Mouse (Mus musculus) MEL (cell line): ENCODE results near the gene Dnajb7. TPM values are rescaled to one million over a fixed set of nuclear protein-coding genes. Genes with fewer than 3 reads are reported as not detected.

Source experiments
- DNase-seq: peaks from one replicate; pipeline ENCODE4 v3.0.0; 2011; ENCODE audit warnings: low read depth, low spot score
- H3K27ac ChIP-seq: 2 replicates; pipeline ENCODE4 v1.5.1; 2012; ENCODE audit warnings: low read depth, mild to moderate bottlenecking, control low read depth, low read length, moderate library complexity; ENCODE audit not compliant: control insufficient read depth
- H3K27me3 ChIP-seq, 2 experiments: fragments of 150-350 bp in 1 of 2; sonication (generic) in 1 of 2; 2 replicates each; pipeline ENCODE4 v1.6.1; 2012; ENCODE audit warnings: low read length in 2 of 2, mild to moderate bottlenecking in 2 of 2, improper control_type of control experiment in 1 of 2, moderate library complexity in 1 of 2; ENCODE audit not compliant: insufficient read depth in 2 of 2, control insufficient read depth in 1 of 2
- H3K36me3 ChIP-seq, 2 experiments: 2 replicates each; pipeline ENCODE4 v1.6.1; 2012 to 2014; ENCODE audit warnings: low read length in 2 of 2, improper control_type of control experiment in 1 of 2, inconsistent platforms in 1 of 2, mild to moderate bottlenecking in 1 of 2; ENCODE audit not compliant: insufficient read depth in 2 of 2, control insufficient read depth in 1 of 2
- H3K4me1 ChIP-seq, 2 experiments: fragments of 150-350 bp in 1 of 2; sonication (generic) in 1 of 2; 2 replicates each; pipeline ENCODE4 v1.6.1; 2012; ENCODE audit warnings: low read length in 2 of 2, improper control_type of control experiment in 1 of 2, mild to moderate bottlenecking in 1 of 2; ENCODE audit not compliant: insufficient read depth in 2 of 2, control insufficient read depth in 1 of 2
- H3K4me3 ChIP-seq, 2 experiments: fragments of 150-350 bp in 1 of 2; sonication (generic) in 1 of 2; 2 replicates each; pipeline ENCODE4 v1.5.1; 2012; ENCODE audit warnings: low read depth in 2 of 2, low read length in 2 of 2, mild to moderate bottlenecking in 2 of 2, moderate library complexity in 2 of 2, control low read depth in 1 of 2, improper control_type of control experiment in 1 of 2; ENCODE audit not compliant: control insufficient read depth in 1 of 2, insufficient read depth in 1 of 2
- H3K79me2 ChIP-seq: 2 replicates; pipeline ENCODE4 v1.6.1; 2012; ENCODE audit warnings: mild to moderate bottlenecking, low read length, moderate library complexity; ENCODE audit not compliant: control insufficient read depth, poor library complexity, insufficient read depth
- H3K9ac ChIP-seq: 2 replicates; pipeline ENCODE4 v1.6.1; 2012; ENCODE audit warnings: low read depth, mild to moderate bottlenecking, control low read depth, low read length, moderate library complexity; ENCODE audit not compliant: control insufficient read depth, poor library complexity, severe bottlenecking
- H3K9me3 ChIP-seq: fragments of 150-350 bp; sonication (generic); replicated peaks from 2 replicates; pipeline ENCODE4 v1.6.1; 2012; ENCODE audit warnings: mild to moderate bottlenecking, low read length, improper control_type of control experiment, moderate library complexity; ENCODE audit not compliant: insufficient read depth
- CHD1 ChIP-seq: IDR thresholded peaks from 2 replicates; pipeline ENCODE4 v1.6.1; 2012; ENCODE audit warnings: low read depth, mild to moderate bottlenecking, inconsistent platforms, low read length, improper control_type of control experiment
- CHD2 ChIP-seq: IDR thresholded peaks from 2 replicates; pipeline ENCODE4 v1.6.1; 2011; ENCODE audit warnings: low read length, improper control_type of control experiment
- CTCF ChIP-seq, 3 experiments: IDR thresholded peaks in 2 of 3; conservative IDR thresholded peaks in 1 of 3; 2 replicates each; pipeline ENCODE4 v1.5.1; 2011 to 2012; ENCODE audit warnings: low read length in 3 of 3, low read depth in 2 of 3, mild to moderate bottlenecking in 2 of 3, improper control_type of control experiment in 1 of 3, inconsistent platforms in 1 of 3, mixed read lengths in 1 of 3, moderate library complexity in 1 of 3; ENCODE audit not compliant: control insufficient read depth in 1 of 3, insufficient read depth in 1 of 3, poor library complexity in 1 of 3, severe bottlenecking in 1 of 3
- EP300 ChIP-seq, 2 experiments: IDR thresholded peaks; 2 replicates each; pipeline ENCODE4 v1.6.1; 2011; ENCODE audit warnings: improper control_type of control experiment in 2 of 2, low read length in 2 of 2, low read depth in 1 of 2, mild to moderate bottlenecking in 1 of 2
- ETS1 ChIP-seq: IDR thresholded peaks from 2 replicates; pipeline ENCODE4 v1.6.1; 2012; ENCODE audit warnings: low read depth, mild to moderate bottlenecking, inconsistent platforms, low read length, improper control_type of control experiment, moderate library complexity
- JUND ChIP-seq: IDR thresholded peaks from 2 replicates; pipeline ENCODE4 v1.6.1; 2011; ENCODE audit warnings: low read depth, mild to moderate bottlenecking, improper control_type of control experiment, low read length
- KAT2A ChIP-seq: conservative IDR thresholded peaks from 2 replicates; pipeline ENCODE4 v1.6.1; 2012; ENCODE audit warnings: low read depth, low read length, improper control_type of control experiment, inconsistent platforms
- MAFK ChIP-seq: IDR thresholded peaks from 2 replicates; pipeline ENCODE4 v1.6.1; 2011; ENCODE audit warnings: low read depth, mild to moderate bottlenecking, low read length, improper control_type of control experiment, borderline replicate concordance
- MAZ ChIP-seq: IDR thresholded peaks from 2 replicates; pipeline ENCODE4 v1.6.1; 2012; ENCODE audit warnings: low read depth, mild to moderate bottlenecking, inconsistent platforms, low read length, improper control_type of control experiment
- POLR2A ChIP-seq, 2 experiments: IDR thresholded peaks; 2 replicates each; pipeline ENCODE4 v1.6.1; 2011 to 2012; ENCODE audit warnings: low read length in 2 of 2, mild to moderate bottlenecking in 2 of 2, control low read depth in 1 of 2, improper control_type of control experiment in 1 of 2, low read depth in 1 of 2, moderate library complexity in 1 of 2; ENCODE audit not compliant: control insufficient read depth in 1 of 2, insufficient read depth in 1 of 2, poor library complexity in 1 of 2
- SIN3A ChIP-seq: IDR thresholded peaks from 2 replicates; pipeline ENCODE4 v1.6.1; 2012; ENCODE audit warnings: low read length, improper control_type of control experiment, inconsistent platforms
- SMC3 ChIP-seq: IDR thresholded peaks from 2 replicates; pipeline ENCODE4 v1.6.1; 2011; ENCODE audit warnings: low read depth, low read length, improper control_type of control experiment
- TAL1 ChIP-seq: IDR thresholded peaks from 2 replicates; pipeline ENCODE4 v1.6.1; 2012; ENCODE audit warnings: mild to moderate bottlenecking, inconsistent platforms, low read length, moderate library complexity, mixed read lengths
- UBTF ChIP-seq: IDR thresholded peaks from 2 replicates; pipeline ENCODE4 v1.6.1; 2012; ENCODE audit warnings: low read depth, mild to moderate bottlenecking, inconsistent platforms, low read length, improper control_type of control experiment, moderate library complexity, borderline replicate concordance; ENCODE audit not compliant: insufficient read depth
- USF1 ChIP-seq: IDR thresholded peaks from 2 replicates; pipeline ENCODE4 v1.6.1; 2014; ENCODE audit warnings: low read depth, mild to moderate bottlenecking, inconsistent platforms, low read length, improper control_type of control experiment, moderate library complexity
- USF2 ChIP-seq, 2 experiments: IDR thresholded peaks; 2 replicates each; pipeline ENCODE4 v1.6.1; 2011 to 2012; ENCODE audit warnings: improper control_type of control experiment in 2 of 2, low read length in 2 of 2, borderline replicate concordance in 1 of 2, inconsistent platforms in 1 of 2, low read depth in 1 of 2, mild to moderate bottlenecking in 1 of 2; ENCODE audit not compliant: insufficient read depth in 1 of 2
- ZKSCAN1 ChIP-seq: IDR thresholded peaks from 2 replicates; pipeline ENCODE4 v1.6.1; 2012; ENCODE audit warnings: low read depth, mild to moderate bottlenecking, inconsistent platforms, low read length, improper control_type of control experiment, moderate library complexity
- polyA plus RNA-seq, 2 experiments: library from polyadenylated mRNA; stranded (reverse) in 1 of 2; unstranded in 1 of 2; fragments of >175 nt in 1 of 2; fragments of >200 nt in 1 of 2; gene quantifications; 2 replicates each; pipeline versions ENCODE4 v1.2.1 to v1.2.4; 2012; ENCODE audit warnings: low replicate concordance in 2 of 2, low read depth in 1 of 2; ENCODE audit not compliant: insufficient read length in 2 of 2, insufficient read depth in 1 of 2, missing spikeins in 1 of 2
- total RNA-seq: library from RNA; depleted of rRNA; stranded (reverse); fragments of 300-350 nt; gene quantifications from 2 replicates; pipeline ENCODE4 v1.2.3, GENCODE M21; 2012

The Dnajb7 gene
- total and polyA plus RNA-seq, 3 experiments, result 0.17 TPM; not detected in 2

- TF ChIP-seq MAZ (no peak), JUND (no peak), USF2 (IDR thresholded peaks at IDR 0.05; ENCODE audit: borderline replicate concordance in 1 of 2, insufficient read depth in 1 of 2, low read depth in 1 of 2, low read length in 2 of 2) (no peak), UBTF (no peak), CHD1 (no peak), MAFK (no peak), POLR2A (IDR thresholded peaks at IDR 0.05; ENCODE audit: control insufficient read depth in 1 of 2, insufficient read depth in 1 of 2, low read depth in 1 of 2, low read length in 2 of 2, poor library complexity in 1 of 2) (peak in 1 of 2 experiments; percentile 28; a peak in 1 of 4 replicates), TAL1 (no peak), USF1 (no peak), CHD2 (no peak)
- TF ChIP-seq, all 39 proteins: peak for 8
Measured at GRCm38 (mm10) chr15:81392997-81393396, 15.1 kb downstream of the Dnajb7 start (continued).

GRCm38 (mm10) chr15:81386327-81386726 lies 21.8 kb downstream of the Dnajb7 start:
- Histone ChIP-seq H3K79me2 (peaks cover 5% of the 10 kb centered on the region; the same call in 1 of the 2 replicates), H3K36me3 (peaks cover 5 to 60% of the 10 kb centered on the region in 2 experiments), H3K27ac (no peak overlapping the region), H3K9me3 (no peaks in the 10 kb centered on the region)
- TF ChIP-seq EP300 (IDR thresholded peaks at IDR 0.05; ENCODE audit: low read depth in 1 of 2, low read length in 2 of 2) (no peak), SMC3 (0 out of 2 replicates have a peak, but pooled peaks have one; percentile 4), CTCF (IDR thresholded peaks at IDR 0.05 in 2 of 3, conservative IDR thresholded peaks at IDR 0.05 in 1 of 3; ENCODE audit: control insufficient read depth in 1 of 3, insufficient read depth in 1 of 3, low read depth in 2 of 3, low read length in 3 of 3, poor library complexity in 1 of 3, severe bottlenecking in 1 of 3) (peak; percentile 16 to 49 (median 40); a peak in 5 of 6 replicates)
- TF ChIP-seq, all 39 proteins: peak for 2
- H3K9ac ChIP-seq, result no peak overlapping the region
- H3K4me1 ChIP-seq, result no peaks in the 10 kb centered on the region; a peak in 1 of 4 replicates
- no peak overlapping the region for H3K4me3 ChIP-seq
- no peaks in the 10 kb centered on the region for H3K27me3 ChIP-seq
- peak; percentile 40 for DNase-seq

GRCm38 (mm10) chr15:81378845-81379244 lies 29.3 kb downstream of the Dnajb7 start:
- TF ChIP-seq ETS1 (no peak), SIN3A (no peak), ZKSCAN1 (no peak), KAT2A (no peak)
- Histone ChIP-seq H3K9me3 (no peaks in the 10 kb centered on the region), H3K27ac (no peak overlapping the region), H3K4me1 (no peaks in the 10 kb centered on the region), H3K4me3 (no peak overlapping the region), H3K79me2 (no peaks in the 10 kb centered on the region), H3K27me3 (no peaks in the 10 kb centered on the region), H3K36me3 (peaks cover 4 to 44% of the 10 kb centered on the region in 2 experiments), H3K9ac (no peak overlapping the region)
- no peak for DNase-seq
